Mouse (Mus musculus): ENCODE measurements around the gene Prmt1.

Gene Prmt1

GRCm38 (mm10) chr7:44938680-44939079 lies 47.7 kb downstream of the Prmt1 start:
- no peak for DNase-seq

- DNase-seq, result peak; percentile 99
Observed at GRCm38 (mm10) chr7:44929204-44930151, 56.9 kb downstream of the Prmt1 start, which contains the start of gene Ap2a1. Gene Ap2a1, minus strand, starts transcription at chr7:44929496.

- no peak for DNase-seq
Observed at GRCm38 (mm10) chr7:44928570-44928969, 57.8 kb downstream of the Prmt1 start.

Measured in thymus, postnatal 4 days (tissue).